Mouse (Mus musculus) 416B (cell line): Measurements from ENCODE around the gene Zfyve28.

Experiments used
- DNase-seq: peaks from one replicate; pipeline ENCODE4 v3.0.0; 2011; ENCODE audit warnings: low read depth

Gene Zfyve28

DNA sequence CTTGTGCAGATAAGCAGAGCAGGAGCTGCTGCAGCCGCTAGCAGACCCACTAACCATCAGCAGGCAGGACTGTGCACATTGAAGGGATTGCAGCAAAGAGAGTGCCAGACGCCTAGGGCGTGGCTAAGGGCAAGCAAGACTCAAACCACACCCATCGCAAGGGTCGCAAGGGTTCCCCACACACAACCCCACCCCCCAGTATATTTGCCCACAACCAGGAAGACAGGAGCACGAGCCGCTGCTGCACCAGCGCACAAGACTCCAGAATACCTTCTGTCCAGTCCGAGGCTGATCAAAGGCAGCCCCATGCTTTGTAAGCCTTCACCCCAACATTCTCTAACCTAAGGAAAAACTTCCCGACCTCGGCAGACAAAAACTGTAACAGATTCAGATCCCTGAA lies 1.7 kb downstream of the Zfyve28 start:
- DNase-seq: no peak

DNA sequence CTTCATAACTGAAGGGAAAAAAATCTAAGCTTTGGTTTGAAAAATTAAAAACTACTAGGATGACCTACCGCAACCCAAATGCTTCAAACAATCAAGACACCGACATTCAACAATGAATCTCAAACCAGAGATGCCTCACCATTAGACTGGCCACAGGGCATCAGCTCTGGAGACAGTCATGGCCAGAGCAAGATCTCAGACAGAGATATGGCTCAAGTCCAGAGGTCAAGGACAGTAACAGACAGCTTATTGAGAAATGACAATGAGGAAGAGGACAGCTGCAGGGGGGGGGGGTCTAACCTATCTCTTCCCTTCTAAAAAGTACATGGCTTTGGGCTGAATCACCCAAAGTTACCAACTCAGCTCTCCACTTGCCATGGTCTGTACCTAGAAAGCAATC lies 3.0 kb downstream of the Zfyve28 start:
- peak; percentile 72 for DNase-seq

DNA sequence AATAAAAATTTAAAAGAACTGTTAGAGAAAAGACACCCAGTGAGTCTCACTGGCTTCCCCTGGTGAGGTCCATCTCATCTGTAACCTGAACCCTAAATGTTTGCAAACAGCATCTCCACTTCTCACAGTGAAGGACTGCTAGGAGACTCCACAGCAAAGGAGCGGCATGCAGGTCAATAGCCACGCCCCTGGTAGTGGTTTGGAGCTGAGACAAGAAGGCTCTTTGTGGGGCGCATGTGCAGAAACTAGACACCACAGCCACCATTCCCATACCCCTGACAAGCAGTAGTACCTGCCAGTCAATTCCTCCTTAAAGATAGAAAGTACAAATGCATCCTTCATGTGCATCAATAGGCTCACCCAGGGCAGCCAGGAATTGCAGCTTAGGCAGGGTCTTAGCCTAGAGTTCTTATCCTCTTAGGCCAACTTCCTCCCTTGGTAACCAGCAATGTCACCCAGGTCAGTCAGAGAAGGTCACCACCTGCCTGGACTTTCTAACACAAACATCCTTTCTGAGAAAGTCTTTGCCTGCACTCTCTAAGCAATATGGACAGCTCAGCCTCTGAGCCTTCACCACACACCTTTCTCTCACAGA lies 4.0 kb downstream of the Zfyve28 start:
- peak; percentile 52 for DNase-seq

- no peak for DNase-seq
Measured at GRCm38 (mm10) chr5:34283355-34283754, 4.9 kb downstream of the Zfyve28 start.

GRCm38 (mm10) chr5:34280976-34281375 lies 7.3 kb downstream of the Zfyve28 start:
- DNase-seq: no peak

DNA sequence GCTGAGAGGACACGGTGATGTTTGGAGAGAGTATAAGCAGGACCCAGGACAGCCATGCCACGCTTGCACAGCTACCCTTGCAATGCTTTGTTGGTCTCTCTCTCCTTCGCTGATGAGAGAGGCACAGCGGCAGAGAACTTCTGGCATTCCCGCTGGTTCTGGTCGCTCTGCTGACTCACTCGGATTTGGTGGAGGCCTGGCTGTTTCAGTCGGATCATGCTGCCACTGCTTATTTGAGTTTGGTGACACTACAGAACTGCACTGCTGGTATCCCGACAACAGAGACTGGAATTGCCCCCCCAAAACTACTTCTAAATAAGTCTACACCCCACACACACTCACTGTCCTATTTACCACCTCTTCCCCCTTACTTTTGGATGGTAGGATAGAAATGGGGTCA lies 9.0 kb downstream of the Zfyve28 start:
- DNase-seq: no peak

GRCm38 (mm10) chr5:34278058-34278457 lies 10.2 kb downstream of the Zfyve28 start:
- DNase-seq: no peak

DNA sequence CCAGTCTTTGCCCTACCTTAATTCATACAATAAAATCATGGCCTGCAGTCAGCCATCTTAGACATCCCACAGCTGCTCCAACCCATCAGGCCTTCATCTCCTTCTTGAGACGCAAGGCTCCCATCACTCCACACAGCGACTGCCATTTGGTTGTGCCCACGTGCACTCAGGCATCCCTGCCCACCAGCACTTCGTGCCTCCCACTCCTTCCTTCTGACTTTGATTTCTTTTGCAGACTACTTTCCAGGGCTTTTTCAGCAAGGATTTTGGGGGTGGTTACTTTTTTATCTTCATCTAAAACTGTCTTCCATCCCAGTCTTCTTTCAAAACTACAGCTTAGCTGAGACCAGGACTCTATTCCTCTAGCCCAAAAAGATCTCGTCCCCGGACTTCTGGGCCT lies 11.5 kb downstream of the Zfyve28 start:
- DNase-seq: no peak

GRCm38 (mm10) chr5:34276191-34276590 lies 12.1 kb downstream of the Zfyve28 start:
- DNase-seq: no peak

- DNase-seq: no peak
Measured at GRCm38 (mm10) chr5:34274676-34275293, 13.5 kb downstream of the Zfyve28 start.

GRCm38 (mm10) chr5:34274268-34274667 lies 14.0 kb downstream of the Zfyve28 start:
- no peak for DNase-seq

- no peak for DNase-seq
Measured at GRCm38 (mm10) chr5:34273251-34273681, 15.0 kb downstream of the Zfyve28 start.

DNA sequence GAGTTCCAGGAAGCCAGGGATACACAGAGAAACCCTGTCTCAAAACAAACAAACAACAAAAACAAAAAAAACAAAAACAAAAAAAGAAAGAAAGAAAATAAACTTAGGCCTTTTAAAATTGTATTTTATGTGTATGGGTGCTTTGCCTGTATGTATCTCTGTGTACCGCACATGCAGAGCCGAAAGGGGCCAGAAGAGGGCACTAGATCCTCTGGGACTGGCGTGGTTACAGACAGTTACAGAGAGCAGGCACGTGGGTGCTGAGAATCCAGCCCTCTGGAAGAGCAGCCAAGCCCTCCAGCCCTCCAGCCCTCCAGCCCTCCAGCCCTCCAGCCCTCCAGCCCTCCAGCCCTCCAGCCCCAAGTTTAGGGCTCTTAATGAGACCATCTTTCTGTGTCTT lies 16.5 kb downstream of the Zfyve28 start:
- DNase-seq: peak; percentile 69

GRCm38 (mm10) chr5:34269921-34270465 lies 18.3 kb downstream of the Zfyve28 start:
- no peak for DNase-seq

DNA sequence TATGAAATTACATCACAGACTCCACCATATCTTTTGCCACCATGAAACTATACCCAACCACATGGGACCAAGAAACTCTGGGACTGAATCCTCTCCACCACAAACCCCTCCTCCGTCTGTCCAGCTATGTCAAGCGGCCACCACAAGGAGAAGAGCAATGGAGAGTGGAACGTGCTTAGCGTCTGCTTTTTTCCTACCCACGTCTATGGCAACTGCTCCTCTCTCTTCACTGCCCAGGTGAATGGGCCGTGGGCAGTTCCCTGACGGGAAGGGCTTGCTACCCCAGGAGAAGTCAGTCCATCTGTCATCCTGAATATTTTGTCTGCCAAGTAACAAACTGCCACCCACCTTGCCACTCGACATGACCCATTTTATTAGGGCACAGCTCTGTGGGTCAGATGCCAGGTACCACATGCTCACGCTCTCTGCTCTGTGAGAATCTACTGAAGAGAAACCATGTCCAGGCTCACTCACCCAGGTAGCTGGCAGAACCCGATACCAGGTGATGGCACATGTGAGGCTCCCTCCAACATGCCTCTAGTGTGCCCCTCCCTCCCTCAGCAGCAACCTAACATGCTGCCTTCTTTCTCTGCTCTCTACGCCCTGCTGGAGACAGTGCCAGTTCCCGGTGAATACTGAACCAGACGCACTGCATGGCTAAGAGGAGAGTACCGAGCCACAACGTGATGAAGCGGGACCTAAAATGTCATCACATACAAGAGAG lies 18.9 kb downstream of the Zfyve28 start:
- DNase-seq: no peak

GRCm38 (mm10) chr5:34266065-34266464 lies 22.2 kb downstream of the Zfyve28 start:
- peak; percentile 46 for DNase-seq

GRCm38 (mm10) chr5:34259172-34259816 lies 29.0 kb downstream of the Zfyve28 start:
- no peak for DNase-seq

DNA sequence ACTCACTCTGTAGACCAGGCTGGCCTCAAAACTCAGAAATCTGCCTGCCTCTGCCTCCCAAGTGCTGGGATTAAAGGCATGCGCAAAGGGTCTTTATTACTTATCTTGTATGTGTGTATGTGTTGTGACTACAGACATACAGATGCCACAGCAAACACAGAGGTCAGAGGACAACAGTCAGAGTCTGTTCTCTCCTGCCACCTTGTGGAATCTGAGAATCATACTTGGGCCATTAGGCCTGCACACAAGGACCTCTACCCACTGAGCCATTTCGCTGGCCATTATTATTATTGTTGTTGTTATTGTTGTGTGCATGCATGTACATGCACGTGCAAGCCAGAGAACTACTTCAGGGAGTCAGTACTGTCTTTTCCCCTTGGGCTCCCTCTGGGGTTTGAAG lies 33.1 kb downstream of the Zfyve28 start:
- DNase-seq: peak; percentile 56

GRCm38 (mm10) chr5:34254309-34254708 lies 33.9 kb downstream of the Zfyve28 start:
- no peak for DNase-seq

DNA sequence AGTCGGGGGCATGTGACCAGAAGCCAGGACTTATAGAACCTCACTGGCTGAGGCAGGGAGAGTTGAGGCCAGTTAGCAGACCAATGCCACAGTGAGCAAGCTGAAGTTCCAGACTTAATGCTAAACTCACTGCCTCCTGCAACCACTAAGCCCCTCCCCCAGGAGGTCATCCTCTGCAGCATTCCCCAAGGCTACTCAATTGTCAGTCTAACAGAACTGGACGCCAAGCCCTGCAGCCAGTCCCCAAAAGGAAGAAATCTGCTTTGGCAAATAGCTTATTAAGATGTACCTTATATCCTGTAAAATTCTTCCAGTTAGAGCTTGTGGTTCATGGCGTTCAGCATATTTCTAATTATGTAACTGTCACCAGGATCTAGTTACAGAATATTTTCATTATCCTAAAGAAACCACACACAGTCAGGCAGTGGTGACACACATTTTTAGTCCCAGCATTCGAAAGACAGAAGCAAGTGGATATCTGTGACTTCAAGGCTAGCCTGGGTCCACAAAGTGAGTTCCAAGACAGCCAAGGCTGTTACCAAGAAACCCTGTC lies 35.2 kb downstream of the Zfyve28 start:
- no peak for DNase-seq

- DNase-seq: no peak
Measured at GRCm38 (mm10) chr5:34252307-34252966, 35.8 kb downstream of the Zfyve28 start.

DNA sequence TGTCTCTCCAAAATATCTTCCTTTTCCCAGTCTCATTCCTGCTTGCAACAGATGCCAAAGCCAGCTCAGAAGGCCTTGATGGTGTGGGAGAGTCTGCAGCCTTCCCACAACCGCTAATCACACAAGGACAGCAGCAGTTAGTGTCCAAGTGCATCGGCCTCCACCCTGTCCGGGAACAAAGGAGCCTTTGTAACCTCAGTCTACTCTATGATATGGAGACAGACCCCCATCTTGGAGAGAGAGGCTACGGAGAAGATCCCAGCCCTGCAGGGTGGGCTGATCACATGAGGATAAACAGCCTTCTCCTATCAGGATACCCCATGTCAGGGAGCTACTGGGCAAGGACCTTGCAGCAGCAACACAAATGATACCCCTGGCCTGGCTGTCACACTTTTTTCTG lies 36.5 kb downstream of the Zfyve28 start:
- no peak for DNase-seq
